Mouse (Mus musculus) B cell, adult 2 months (primary cell): ENCODE measurements around the gene Oxsr1.
"Not testable (repeated sequence)": the region's sequence is repeated elsewhere in the genome, so short reads cannot be mapped to it uniquely, and the experiment has no call there.

Source experiments
- DNase-seq, 2 experiments: peaks; one replicate each; pipeline ENCODE4 v3.0.0; 2022

Gene Oxsr1

DNA sequence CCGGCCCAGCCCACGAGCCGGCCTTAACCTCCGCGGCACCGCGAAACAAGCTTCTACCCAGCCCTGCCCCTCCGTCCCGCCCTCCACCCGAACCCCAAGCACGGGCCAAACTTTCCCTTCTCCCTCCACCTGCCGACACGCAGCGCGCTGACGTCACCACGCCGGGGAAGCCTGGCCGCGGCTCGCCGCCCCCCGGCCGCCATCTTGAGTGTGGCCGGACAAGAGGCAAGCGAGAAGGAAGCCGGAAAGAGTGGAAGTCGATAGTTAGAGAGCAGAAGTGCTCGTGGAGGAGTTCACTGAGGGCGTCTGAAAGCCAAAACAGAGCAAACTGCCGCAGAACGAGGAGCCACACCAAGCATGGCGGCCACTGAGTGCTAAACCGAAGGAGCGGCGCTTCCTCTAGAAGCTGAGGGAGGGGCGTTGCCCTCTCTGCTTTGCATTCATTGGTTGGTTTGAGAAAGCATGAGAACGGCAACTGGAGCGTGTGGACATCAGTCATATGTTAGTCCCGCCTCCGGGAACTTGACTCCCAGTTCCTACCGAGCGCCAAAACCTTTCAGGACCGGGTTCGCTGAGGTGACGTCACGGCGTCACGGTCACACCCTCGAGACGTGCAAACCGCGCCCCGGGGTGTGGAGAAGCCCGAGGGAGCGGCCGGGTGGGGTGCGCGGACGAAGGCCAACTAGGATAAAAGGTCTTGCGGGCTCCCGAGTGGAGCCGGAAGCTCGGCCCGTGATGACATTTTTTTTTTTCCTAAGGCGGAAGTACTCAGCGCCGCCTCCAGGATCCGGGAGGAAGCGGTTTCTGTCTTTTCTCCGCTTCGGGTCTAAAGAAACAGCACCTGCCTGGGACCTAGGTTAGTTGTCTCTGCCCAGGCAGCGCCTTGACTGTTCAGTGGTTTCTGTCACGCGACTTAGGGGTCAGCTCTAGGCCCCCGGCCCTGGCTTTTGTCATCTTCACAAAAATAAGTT lies at the start of gene Oxsr1:
Oxsr1 (minus strand) TSS at position 139 of the 971 bp plus-strand sequence.
- DNase-seq, result peak; percentile 97 to 98

DNA sequence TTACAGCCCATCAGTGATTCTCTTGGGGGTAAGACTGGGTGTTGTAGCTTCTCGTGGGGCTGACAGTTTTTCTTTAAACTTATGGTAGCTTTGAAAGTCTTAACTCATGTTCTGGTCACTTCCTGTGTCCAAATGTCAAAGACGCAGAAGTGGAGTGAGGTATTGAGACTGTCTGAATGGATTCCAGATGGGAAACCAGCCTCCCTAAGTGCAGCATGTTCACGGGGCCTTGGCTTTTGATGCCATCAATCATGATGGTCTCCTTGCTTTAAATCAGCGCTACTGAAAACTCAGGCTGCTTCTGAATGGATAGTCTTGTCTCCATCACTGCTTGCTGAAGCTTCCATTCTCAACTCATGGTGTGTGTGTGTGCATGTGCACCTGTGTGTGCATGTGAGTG lies 49.0 kb upstream of the Oxsr1 start:
- no peak for DNase-seq

DNA sequence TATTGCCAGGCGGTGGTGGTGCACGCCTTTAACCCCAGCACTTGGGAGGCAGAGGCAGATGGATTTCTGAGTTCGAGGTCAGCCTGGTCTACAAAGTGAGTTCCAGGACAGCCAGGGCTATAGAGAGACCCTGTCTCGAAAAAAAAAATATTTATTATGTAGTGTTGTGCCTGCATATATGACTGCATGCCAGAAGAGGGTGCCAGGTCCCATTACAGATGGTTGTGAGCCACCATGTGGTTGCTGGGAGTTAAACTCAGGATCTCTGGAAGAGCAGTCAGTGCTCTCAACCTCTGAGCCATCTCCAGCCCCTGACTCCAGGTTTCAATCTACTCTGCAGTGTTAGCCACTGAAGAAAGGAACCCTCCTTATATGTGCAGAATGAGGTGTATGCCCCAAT lies 48.5 kb upstream of the Oxsr1 start:
- not testable (repeated sequence) for DNase-seq

DNA sequence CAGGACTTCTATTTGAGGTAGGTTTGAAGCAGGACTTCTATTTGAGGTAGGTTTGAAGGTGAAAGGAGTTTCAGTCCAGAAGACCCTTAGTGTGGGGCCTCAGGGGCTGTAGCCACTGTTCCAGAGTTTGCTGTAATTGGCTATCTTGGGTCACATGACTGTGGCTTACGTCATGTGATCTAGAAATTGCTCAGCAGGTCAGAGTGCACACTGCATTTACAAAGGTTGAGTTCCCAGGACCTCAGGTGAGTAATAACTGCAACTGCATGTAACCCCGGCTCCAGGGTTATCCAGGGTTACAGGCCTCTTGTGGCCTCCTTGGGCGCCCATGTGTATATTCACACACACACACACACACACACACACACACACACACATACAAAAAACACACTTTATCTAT lies 46.1 kb upstream of the Oxsr1 start:
- no peak for DNase-seq

DNA sequence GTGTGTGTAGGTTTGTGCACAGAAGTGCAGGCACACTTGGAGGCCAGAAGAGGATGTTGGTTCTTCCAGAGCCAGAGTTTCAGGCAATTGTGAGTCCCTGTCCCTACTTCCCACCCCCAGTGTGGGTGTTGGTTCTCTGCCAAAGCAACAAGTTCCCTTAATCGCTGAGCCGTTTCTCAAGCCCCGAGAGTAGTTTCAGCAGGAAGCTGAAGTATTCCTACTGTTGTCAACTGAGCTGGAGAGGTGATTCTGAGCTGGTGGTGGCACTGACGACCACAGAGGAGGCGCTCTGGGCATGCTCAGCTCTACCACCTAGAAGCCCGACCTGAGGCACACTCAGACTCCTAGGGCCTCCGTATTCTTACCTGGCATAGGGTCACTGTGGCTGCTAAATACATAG lies 43.1 kb upstream of the Oxsr1 start, which contains the start of gene Slc22a14:
Slc22a14 (minus strand) TSS at position 270 of the 400 bp plus-strand sequence.
- DNase-seq, result no peak

DNA sequence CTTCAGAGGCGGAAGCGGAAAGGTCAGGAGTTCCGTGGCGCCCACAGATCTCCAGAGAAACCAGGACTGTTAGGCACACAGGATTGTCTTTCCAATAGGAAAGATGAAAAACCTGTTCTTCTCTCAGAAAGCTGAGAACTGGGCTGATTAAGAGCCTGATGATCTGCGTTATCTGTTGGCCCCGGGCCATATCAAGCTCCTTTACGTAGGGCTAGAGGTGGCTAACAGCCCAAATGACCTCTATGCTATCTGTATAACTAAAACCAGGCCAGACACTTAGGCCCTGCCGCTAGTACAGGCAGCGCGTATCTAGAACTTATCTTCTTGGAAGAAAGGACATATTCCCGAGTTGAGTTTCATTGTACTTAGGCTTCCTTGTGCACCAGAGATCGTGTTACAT lies 41.0 kb upstream of the Oxsr1 start:
- no peak for DNase-seq

DNA sequence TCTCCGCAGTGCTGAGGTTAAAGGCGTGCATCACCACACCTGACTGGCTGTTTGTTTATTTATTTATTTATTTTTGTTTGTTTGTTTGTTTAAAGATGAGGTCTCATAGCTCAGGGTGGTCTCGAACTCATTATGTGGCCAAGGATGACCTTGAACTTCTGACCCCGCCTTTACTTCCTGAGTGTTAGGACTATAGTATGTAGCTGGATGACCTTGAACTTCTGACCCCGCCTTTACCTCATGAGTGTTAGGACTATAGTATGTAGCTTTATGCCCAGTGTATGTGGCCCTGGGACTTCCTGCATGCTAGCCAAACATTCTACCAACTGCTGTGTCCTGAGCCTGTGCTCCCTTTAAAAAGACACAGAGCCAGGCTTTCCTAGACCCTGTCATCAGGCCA lies 39.2 kb upstream of the Oxsr1 start:
- no peak for DNase-seq

DNA sequence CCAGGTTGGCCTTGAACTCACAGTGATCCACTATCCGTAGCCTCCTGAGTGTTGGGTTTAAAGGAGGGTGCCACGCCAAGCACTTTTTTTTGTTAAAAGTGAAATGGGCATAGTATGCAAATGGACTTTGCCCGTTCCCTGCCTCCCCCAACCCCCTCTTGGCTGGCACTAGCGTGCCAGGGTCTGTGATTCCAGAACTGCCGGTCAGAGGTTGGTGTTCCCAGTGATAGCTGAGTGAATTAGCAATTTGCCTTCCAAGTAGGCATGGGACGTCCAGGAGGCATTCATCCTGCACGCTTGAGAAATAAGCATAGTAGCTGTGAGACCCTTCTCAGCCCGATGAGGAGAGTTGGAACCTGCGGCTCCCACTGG lies 35.8 kb upstream of the Oxsr1 start:
- peak in 1 of 2 experiments; percentile 9 for DNase-seq

DNA sequence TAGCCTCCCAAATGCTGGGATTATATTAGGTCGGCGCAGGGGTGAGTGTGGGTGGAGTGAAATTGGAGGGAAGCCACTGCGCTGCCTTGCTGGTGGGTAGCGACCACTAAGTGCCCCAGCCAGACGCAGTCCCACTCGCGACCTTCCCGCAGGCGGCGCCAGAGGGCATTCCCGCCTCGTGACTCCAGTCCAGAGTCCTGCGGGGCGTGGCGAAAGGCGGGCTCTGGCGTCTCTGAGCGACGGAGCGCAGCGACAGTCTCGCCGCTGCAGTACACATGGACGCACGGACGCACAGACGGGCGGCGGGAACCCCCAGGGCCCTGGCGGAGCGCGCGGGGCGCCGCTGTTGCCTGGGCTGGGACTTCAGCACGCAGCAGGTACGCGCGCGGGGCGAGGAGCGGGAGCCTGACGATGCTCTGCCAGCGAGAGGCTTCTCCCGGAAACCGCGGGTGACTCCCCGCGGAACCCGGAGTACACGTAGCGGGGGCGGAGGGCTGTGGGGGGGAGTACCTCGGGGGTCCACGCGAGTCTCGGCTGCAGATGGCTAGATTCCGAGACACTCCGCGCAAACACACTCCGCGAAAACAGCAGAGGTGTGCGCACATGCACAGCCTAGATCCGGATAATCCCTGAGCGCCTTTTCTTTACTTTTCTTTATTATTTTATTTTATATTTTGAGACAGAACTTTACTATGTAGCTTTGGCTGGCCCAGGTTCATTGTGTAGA lies 35.3 kb upstream of the Oxsr1 start, which contains the start of gene Xylb:
Xylb (plus strand) TSS at position 51 of the 727 bp plus-strand sequence.
- DNase-seq, result peak; percentile 91 to 92

DNA sequence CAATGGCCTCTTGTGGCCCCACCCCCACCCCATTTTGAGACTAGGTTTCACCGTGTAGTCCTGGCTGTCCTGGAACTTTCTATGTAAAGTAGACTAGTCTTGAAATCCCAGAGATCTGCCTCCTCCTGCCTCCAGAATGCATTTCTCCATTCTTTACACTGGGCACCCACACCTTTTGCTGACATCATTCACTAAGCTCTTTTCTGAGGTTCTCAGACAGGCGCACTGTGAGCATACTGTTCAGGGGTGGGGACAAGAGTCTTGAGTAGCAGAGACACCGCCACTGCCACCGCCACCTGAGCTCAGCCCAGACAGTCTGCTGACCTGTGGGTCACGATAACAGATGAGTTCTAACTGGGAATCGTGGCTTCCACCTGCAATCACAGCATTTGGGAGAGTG lies 33.7 kb upstream of the Oxsr1 start:
- DNase-seq, result no peak

DNA sequence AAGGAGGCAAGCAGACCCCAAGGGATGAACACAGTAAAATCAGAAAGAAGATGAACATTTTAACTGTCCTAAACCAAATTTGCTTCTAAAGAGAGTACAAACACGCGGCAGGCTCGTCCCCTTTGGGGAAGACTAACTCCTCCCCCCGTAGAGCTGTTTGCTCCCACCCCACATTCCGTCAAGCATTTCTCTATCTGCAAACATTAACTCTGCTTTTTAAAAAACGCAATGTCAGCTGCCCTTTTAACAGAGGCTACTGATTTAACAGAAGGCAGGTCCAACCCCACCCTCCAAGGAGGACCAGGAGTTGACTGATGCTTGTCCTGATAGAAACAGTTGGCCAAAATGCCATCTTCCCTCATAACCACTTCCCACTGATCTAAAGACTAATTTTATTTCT lies 31.7 kb upstream of the Oxsr1 start:
- DNase-seq, result no peak

DNA sequence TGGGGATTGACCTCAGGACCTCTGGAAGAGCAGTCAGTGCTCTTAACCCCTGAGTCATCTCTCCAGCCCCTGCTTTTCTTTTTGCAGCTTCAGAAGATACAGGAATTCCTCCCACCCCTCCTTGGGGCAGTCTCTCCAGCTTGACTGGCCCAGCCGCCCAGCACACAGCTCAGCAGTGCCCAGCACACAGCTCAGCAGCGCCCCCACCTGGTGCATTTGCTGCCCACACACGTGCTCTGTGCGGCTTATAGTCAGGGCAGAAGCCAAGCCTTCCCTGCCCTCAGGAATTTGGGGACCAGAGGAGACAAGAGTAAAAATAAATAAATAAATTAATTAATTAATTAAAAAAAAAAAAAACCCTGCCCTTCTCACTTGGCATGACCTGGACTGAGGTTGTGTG lies 29.8 kb upstream of the Oxsr1 start:
- DNase-seq, result peak; percentile 87 to 88

DNA sequence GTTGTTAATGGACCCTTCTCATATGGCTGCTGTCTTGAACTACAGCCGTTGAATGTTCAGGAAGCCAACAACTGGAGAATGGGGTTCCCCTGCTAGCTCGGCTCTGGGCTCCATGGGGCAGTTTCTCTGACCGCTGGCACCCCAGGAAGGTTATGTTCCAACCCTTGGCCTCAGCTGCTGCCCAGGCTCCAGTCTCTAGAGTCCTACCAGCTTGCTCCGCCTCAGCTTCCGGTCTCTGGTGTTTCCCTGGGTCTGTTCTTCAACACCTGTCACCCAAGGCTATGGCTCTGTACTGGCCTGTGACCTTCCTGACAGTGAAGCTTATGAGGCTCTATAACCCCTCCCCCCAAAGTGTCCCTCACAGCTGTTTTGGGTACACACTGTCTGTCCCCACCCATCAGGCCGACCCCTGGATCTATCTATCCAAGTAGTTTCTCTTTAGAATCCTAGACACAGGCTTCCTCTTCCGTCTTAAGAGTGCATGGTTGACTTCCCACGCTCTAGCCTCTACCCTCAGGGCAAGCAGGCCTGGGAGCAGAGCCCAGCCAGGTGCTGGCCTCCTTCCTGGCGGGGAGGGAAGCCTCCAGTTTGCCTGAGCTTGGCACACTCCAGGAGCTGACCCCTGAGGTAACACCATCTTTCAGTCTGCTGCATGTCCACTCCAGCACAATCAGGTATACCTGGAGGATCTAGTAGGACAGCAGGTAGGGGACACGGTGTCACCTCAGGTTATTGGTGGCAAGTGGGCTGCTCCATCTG lies 28.9 kb upstream of the Oxsr1 start:
- DNase-seq, result no peak

DNA sequence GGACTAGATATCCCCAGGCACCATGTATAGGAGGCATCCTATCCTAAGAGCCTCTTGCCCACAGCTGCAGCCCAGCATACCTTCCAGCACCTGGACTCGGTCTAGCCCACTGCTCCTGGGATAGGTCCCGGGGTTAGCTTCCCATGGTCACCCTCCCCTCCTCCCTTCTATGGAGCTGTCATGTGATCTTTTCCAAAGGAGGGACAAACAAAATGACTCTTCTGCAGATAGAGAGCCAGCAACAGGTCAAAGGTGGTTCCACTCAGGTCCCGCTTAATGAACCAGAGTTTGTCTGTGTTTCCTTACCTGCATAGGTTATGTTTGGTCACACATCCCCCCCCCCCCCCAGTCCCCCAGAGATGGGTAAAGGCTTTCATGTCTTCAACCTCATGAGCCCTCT lies 28.3 kb upstream of the Oxsr1 start:
- no peak for DNase-seq

DNA sequence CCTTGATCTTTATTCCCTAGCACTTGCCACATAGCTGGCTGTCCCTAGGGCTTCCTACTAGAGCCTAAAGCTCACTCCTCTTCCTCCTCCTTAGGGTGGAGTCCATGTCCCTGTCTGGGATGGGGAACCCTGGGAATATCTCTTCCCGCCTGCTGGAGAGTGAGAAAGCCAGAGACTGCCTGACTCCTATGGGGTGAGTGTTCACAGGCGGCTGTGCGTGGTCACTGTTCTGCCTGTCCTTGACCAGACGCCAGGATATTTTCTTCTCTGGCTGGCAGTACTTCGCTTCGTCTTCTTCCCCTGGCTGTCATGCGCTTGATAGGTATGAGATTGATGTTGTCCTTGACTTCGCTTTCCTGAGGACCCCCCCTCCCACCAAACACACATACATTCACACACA lies 24.1 kb upstream of the Oxsr1 start:
- no peak for DNase-seq

DNA sequence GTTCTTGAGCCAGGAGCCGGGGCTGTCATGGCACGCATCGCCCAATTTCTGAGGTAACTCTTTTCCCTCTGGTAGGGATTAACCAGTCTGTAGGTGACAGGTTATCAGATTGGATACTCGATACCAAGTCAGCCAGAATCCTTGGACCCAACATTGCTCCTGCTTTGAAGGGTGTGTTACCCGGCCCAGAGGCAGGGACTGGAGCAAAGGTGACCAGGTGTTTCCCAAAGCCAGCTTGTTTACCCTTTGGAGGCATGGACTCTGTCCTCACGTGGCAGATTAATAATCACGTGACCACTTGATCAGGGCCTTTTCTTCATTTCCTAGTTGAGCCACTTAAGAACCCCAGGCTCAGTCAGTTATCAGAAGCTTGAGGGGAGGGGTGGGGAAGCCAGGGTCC lies 20.5 kb upstream of the Oxsr1 start:
- no peak for DNase-seq

DNA sequence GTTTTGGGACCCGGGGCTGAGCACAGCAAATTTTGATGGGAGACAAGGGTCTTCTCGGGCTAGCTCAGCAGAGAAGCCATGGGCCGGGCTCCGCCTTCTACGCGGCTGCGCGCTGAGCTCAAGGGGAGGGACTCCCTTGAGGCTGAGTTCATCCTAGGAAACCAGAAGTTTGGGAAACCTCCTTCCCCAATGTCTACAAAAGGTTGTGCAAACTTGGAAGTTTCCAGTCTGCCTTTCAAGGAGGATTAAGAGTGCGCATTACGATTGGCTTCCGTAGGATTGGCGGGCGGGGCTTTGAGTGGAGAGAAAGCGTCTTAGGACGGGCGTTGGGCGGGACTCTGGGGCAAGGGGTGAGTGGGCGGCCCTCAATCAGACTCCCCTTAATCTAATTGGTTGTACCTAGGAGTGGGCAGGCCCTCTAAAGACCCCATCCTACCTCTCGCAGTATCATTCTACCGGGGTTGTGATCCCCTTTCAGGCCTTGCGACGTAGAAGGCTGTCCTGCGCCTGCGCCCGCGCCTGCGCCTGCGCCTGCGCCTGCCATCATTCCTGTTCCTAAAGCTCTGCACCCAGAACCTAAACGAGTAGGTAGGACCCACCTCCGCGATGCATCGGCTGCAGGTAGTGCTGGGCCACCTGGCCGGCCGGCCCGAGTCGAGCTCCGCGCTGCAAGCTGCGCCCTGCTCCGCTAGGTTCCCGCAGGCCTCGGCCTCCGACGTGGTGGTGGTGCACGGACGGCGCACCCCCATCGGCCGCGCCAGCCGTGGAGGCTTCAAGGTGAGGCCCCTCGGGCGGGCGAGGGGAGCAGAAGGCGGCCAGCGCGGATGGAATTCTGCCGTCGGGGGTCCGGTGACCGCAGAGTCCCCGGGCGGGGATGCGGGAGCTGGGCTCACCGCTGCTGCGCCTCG lies 18.9 kb upstream of the Oxsr1 start, which contains the start of gene Myd88:
Myd88 (minus strand) TSS at position 503 of the 908 bp plus-strand sequence.
- peak; percentile 89 to 92 for DNase-seq

DNA sequence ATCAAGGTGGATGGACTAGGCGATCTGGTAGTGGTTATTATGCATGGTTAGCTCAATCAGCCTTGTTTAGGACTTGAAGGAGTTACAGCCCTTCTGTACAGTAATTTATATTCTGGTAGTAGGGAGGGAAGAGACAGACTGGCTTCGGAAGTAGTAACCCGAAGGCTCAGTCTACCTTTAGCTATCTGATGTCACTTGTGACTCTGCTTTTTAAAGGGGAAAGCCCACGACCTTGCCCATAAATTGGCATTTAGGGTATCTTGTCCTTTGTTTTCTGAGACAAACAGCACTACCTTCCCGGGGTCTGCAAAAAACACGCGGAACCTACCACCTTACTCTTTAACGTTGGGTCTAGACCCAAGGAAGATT lies 18.0 kb upstream of the Oxsr1 start:
- DNase-seq, result no peak

DNA sequence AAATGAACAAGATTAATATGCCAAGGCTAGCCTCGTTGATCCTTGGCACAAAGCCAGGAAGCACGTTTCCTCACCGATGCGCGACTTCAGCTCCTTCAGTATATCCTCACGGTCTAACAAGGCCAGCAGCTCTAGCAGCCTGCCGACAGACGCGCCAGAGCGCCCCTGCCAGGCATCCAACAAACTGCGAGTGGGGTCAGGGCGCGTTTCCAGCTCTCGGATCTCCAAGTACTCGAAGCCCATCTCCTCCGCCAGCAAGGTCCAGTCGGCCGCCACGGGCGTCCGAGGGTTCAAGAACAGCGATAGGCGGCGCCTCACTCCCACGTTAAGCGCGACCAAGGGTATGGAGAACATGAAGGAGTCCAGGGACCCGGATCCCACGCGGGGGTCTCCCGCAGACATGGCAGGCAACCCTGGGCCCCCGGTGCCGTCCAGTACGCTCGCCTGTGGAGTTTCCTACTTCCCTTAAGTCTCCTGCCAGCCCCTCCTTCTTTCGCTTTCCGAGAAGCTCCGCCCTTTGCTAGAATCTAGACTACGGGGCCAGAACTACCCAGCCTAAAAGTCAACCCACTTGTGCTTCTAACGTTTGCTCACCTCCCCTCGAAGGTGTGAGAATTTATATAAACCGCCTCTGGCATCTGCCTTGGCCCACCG lies 17.5 kb upstream of the Oxsr1 start, which contains the start of gene Acaa1a:
Acaa1a (plus strand) TSS at position 119 of the 654 bp plus-strand sequence.
- peak; percentile 70 to 75 for DNase-seq

DNA sequence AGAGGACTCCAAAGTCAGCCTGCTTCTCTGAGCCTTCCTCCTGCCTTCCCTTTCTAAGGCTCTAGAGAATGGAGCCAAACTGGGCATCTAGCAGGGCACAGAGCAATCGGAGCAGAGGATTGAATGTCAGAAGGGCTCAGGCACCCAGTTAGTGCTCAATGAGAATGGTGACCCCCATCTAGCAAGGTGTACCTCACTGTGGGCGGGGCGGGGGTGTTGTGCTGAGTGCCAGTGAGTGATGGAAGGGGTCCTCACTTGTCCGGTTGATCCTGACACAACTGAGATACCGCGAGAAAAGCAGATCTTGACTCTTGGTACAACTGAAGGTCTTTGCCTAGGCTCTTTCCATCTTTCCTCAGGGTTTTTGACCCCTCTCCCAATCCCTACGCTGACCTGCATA lies 16.9 kb upstream of the Oxsr1 start:
- DNase-seq, result peak in 1 of 2 experiments; percentile 10

DNA sequence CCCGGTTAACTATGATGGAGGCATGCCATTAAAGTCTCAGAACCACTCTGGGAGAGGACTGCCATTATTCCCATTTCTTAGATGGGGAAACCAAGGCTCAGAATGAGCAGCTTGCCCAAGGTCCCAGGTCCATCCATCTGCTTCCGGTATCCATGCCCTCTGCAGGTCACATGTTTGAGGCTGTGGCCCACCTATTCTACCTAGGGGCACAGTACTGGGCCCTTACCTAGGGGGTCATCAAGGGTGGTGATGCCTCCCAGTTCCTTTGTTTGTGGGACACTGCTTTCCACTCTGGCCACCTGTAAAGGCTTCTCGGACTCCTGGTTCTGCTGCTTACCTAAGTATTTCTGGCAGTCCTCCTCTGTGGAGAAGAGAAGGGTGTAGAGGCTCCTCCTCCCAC lies 16.1 kb upstream of the Oxsr1 start:
- DNase-seq, result no peak
